Mouse (Mus musculus) liver, embryonic 15.5 days (tissue): ENCODE results near the gene Rwdd3. TPM values are rescaled to one million over a fixed set of nuclear protein-coding genes. Genes with fewer than 3 reads are reported as not detected.

ENCODE experiments used
- ATAC-seq: fragments of 200-750 bp; cut with Nextera tagmentation; 2 replicates; pipeline ENCODE4 v1.8.0; 2017; ENCODE audit warnings: moderate number of reproducible peaks, mild to moderate bottlenecking, moderate library complexity; ENCODE audit not compliant: insufficient read depth
- H3K27ac ChIP-seq: fragments of 300-500 bp; sonication (generic); replicated peaks from 2 replicates; pipeline ENCODE4 v1.5.1; 2015; ENCODE audit warnings: mild to moderate bottlenecking, inconsistent platforms
- H3K27me3 ChIP-seq: fragments of 300-500 bp; sonication (generic); 2 replicates; pipeline ENCODE4 v1.6.1; 2015; ENCODE audit warnings: mild to moderate bottlenecking, inconsistent platforms
- H3K36me3 ChIP-seq: fragments of 300-500 bp; sonication (generic); replicated peaks from 2 replicates; pipeline ENCODE4 v1.6.1; 2015; ENCODE audit warnings: moderate library complexity, mild to moderate bottlenecking, inconsistent platforms
- H3K4me1 ChIP-seq: fragments of 300-500 bp; sonication (generic); replicated peaks from 2 replicates; pipeline ENCODE4 v1.6.1; 2015; ENCODE audit warnings: inconsistent platforms
- H3K4me2 ChIP-seq: fragments of 300-500 bp; sonication (generic); 2 replicates; pipeline ENCODE4 v1.6.1; 2015; ENCODE audit warnings: moderate library complexity, mild to moderate bottlenecking, inconsistent platforms
- H3K4me3 ChIP-seq: fragments of 300-500 bp; sonication (generic); replicated peaks from 2 replicates; pipeline ENCODE4 v1.5.1; 2015; ENCODE audit warnings: mild to moderate bottlenecking, inconsistent platforms
- H3K9ac ChIP-seq: fragments of 300-500 bp; sonication (generic); 2 replicates; pipeline ENCODE4 v1.6.1; 2015; ENCODE audit warnings: moderate library complexity, mild to moderate bottlenecking, inconsistent platforms
- H3K9me3 ChIP-seq: fragments of 300-500 bp; sonication (generic); replicated peaks from 2 replicates; pipeline ENCODE4 v1.6.1; 2016; ENCODE audit warnings: inconsistent platforms
- WGBS: fragments of 180-500 bp; shearing (Covaris S2); methylation state at CpG from one replicate; pipeline ENCODE4 v1.1.7; 2015; ENCODE audit warnings: mixed read lengths; ENCODE audit not compliant: insufficient replicate concordance; 5-methylcytosine and 5-hydroxymethylcytosine counted together
- polyA plus RNA-seq: library from polyadenylated mRNA; unstranded; fragments of >200 nt; fragmentation: Nextera tagmentation; extraction: Ambion mirVana; gene quantifications from 2 replicates; pipeline ENCODE4 v1.2.1, GENCODE M21; 2015

Gene Rwdd3
- polyA plus RNA-seq, 1 experiment from 2014 or later, result 1.6 TPM

DNA sequence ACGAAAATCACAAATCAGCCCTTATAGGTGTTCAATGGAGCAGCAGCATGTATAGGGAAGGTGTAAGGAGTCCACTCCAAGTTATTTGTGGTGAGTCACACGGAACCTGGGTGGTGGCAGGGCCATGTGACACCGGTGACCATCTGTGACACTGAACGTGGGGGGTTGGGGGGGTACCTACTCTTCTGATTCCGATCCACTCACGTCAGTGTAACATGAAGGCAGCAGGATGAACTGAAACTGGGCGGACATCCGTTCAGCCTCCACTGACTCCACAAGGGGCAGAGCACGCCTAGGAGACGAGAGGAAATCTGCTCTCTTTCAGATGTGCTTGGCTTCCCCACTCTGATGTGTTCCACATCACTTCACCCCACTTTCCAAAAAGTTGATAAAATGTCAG is 11.9 kb downstream of the Rwdd3 start:
- Histone ChIP-seq H3K4me2 (no peak overlapping the region), H3K27me3 (no peaks in the 10 kb centered on the region), H3K9me3 (no peaks in the 10 kb centered on the region), H3K36me3 (no peaks in the 10 kb centered on the region), H3K27ac (no peak overlapping the region), H3K4me3 (no peak overlapping the region), H3K9ac (no peak overlapping the region), H3K4me1 (peaks cover 11% of the 10 kb centered on the region)
- 62% methylated on average over 10 of the region's 10 CpGs for WGBS
- no peak for ATAC-seq

DNA sequence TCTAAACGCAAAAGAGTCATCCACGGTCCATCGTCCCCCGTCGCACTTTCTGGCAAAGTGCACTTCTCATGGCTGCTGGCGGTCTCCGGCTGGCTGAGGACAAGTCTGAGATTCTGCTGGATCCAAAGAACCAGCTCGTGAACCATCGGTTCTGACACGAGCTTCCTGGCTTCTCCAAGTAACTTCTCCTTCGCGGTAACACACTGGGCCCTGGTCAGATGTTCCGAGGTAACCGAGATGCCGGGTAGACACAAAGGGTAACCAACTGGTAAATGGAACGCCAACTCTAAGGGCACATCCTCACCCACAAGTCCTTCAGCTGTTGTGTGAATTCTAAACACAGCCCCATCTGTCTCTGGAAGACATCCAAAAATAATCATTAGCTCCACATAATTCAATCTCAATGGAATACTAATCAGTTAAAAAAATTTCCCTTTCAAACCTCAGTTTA is 12.6 kb downstream of the Rwdd3 start:
- Histone ChIP-seq H3K4me1 (peaks cover 10% of the 10 kb centered on the region), H3K9ac (no peak overlapping the region), H3K4me3 (no peak overlapping the region), H3K36me3 (no peaks in the 10 kb centered on the region), H3K9me3 (no peaks in the 10 kb centered on the region), H3K4me2 (no peak overlapping the region), H3K27ac (no peak overlapping the region), H3K27me3 (no peaks in the 10 kb centered on the region)
- no peak for ATAC-seq
- WGBS, result 79% methylated on average over 16 of the region's 16 CpGs

DNA sequence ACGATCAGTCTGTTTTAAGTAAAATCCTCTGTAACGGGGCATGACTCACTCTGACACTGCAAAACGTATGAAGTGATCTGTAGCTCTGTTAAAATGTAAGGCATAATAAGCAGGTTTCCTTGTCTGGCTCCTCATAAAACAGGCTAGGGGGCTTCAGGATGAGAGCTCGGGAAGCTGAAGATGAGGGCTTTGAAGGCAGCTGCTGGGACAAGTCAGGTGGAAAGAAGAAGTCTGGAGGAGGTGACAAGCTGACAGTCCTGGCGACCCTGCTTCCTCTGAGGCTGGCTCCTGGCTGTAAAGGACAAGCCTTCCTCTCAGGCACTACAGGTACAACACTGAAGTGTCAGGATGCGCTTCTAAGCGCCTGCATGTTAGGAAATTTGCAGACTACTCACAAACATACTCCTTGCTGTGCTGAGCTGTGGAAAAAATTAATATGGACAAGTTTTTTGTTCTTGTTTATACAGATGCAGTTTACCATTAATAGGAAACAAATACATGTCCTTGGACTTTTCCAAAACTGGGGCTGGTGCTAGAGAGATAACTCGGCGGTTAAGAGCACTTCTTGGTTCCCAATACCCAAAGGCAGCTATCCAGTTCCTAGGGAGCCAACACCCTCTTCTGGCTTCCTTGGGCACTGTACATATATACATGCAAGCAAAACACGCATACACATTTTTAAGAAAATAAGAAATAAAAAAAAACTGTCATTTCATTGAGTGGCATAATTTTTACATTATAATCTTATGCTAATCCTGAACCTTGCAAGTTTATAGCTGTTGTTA is 13.8 kb downstream of the Rwdd3 start:
- WGBS, result 64% methylated on average over 10 of the region's 10 CpGs
- H3K9ac ChIP-seq, result no peak overlapping the region

DNA sequence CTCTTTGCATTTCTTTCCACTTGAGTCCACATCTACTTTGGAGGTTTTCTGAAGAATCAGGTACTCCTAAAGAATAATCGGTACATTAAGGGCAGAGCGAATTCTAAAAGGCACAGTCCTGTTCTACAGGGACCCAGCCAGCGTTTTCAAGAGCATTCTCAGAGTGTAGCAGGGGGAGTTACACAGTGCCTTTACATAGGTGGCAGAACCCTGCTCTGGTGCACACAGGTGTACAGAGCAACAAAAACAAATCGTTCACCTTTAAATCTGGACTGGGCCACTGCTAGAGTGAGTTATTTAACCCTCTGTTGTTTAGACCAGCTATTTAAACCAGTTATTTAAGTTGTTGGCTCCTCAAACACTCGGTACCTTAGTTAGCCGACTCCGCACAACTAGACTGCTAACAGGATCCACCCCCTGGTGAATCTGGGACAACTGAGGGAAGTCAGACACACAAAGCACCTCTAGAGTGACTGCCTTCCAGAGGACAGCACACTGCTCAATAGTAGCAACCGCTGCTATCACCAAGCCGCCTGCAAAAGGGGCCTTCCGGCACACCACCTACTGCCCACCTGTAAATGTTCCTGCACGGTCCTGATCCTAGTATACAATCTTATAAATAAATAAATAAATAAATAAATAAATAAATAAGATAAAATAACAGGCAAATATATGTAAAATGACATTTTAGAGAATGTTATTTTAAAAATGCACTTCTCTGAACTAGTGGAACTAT is 14.9 kb downstream of the Rwdd3 start:
- Histone ChIP-seq H3K36me3 (no peaks in the 10 kb centered on the region), H3K27ac (no peak overlapping the region), H3K4me2 (no peak overlapping the region), H3K4me1 (no peaks in the 10 kb centered on the region), H3K4me3 (no peak overlapping the region), H3K27me3 (no peaks in the 10 kb centered on the region), H3K9me3 (no peaks in the 10 kb centered on the region), H3K9ac (no peak overlapping the region)
- WGBS, result 72% methylated on average over 11 of the region's 11 CpGs
- ATAC-seq, result no peak

More for the DNA sequence above, 13.8 kb downstream of the Rwdd3 start:
- H3K27me3 ChIP-seq, result no peaks in the 10 kb centered on the region
- H3K27ac ChIP-seq, result no peak overlapping the region
- ATAC-seq, result no peak
- no peaks in the 10 kb centered on the region for H3K9me3 ChIP-seq
- H3K4me3 ChIP-seq, result no peak overlapping the region
- H3K36me3 ChIP-seq, result no peaks in the 10 kb centered on the region
- H3K4me2 ChIP-seq, result no peak overlapping the region
- no peaks in the 10 kb centered on the region for H3K4me1 ChIP-seq

DNA sequence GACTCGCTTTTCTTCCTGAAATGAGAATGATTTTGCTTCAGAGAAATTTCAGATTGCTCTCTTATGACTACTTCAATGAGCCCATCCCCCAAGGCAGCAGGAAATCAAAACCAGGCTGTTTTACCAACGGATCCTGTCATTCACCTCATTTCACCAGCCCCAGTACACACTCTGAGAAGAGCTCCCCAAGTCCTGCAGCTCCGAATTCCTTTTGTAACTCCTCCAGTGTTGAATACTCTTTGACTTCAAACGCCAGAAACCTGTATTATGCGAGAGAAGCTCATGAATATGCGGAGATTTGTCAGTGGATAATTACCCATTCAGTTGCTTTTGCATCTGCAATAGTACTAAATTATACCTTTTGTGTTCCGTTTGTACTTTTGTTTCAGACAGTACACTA is 15.5 kb downstream of the Rwdd3 start:
- Histone ChIP-seq H3K9ac (no peak overlapping the region), H3K4me1 (no peaks in the 10 kb centered on the region), H3K27ac (no peak overlapping the region), H3K4me3 (no peak overlapping the region), H3K36me3 (no peaks in the 10 kb centered on the region), H3K4me2 (no peak overlapping the region), H3K9me3 (no peaks in the 10 kb centered on the region), H3K27me3 (no peaks in the 10 kb centered on the region)
- WGBS, result 46% methylated on average over 7 of the region's 7 CpGs
- no peak for ATAC-seq

DNA sequence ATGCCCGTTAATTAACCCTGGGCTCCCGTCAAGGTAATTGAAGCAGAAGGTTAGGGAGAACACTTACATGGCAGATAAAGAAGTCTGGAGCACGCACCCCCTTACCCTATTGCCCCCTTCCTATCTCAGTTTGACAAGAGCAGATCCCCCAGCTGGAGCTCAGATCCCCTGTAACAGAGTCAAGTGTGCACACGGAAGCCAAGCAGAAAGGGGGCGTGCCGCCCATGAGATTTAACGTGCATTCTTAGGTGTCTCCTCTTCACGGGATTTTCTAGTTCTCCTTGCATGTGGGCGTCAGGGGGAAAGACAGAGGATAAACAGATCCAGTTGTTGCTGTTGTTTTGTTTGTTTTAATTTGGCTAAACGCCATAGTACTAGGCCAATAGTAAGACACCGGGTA is 37.6 kb downstream of the Rwdd3 start:
- Histone ChIP-seq H3K4me3 (no peak overlapping the region), H3K9ac (no peak overlapping the region), H3K27me3 (no peaks in the 10 kb centered on the region), H3K4me1 (no peaks in the 10 kb centered on the region), H3K4me2 (no peak overlapping the region), H3K36me3 (no peaks in the 10 kb centered on the region), H3K9me3 (no peaks in the 10 kb centered on the region), H3K27ac (no peak overlapping the region)
- WGBS, result 70% methylated on average over 11 of the region's 11 CpGs
- no peak for ATAC-seq

DNA sequence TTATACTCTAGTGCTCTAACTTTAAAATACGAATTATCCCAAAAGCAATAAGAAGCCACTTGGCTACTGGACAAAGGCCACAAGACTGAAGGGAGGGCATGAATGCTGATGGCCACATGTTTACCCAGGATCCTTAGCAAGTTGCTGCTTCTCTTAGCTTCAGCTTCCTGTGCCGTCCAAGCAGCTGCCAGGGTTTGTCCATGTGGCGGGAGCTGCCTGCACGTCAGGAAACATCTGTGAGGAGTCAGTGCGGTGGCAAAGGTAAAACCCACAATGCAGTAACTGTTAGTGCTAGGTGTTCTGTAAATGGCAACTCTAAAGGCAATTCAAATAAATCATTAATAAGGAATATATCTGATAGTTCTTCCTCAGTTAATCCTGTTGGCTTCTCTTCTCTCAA is 38.5 kb downstream of the Rwdd3 start:
- Histone ChIP-seq H3K9me3 (no peaks in the 10 kb centered on the region), H3K4me3 (no peak overlapping the region), H3K9ac (no peak overlapping the region), H3K27ac (no peak overlapping the region), H3K4me2 (no peak overlapping the region), H3K27me3 (no peaks in the 10 kb centered on the region), H3K4me1 (no peaks in the 10 kb centered on the region), H3K36me3 (no peaks in the 10 kb centered on the region)
- WGBS, result 41% methylated on average over 5 of the region's 5 CpGs
- no peak for ATAC-seq

DNA sequence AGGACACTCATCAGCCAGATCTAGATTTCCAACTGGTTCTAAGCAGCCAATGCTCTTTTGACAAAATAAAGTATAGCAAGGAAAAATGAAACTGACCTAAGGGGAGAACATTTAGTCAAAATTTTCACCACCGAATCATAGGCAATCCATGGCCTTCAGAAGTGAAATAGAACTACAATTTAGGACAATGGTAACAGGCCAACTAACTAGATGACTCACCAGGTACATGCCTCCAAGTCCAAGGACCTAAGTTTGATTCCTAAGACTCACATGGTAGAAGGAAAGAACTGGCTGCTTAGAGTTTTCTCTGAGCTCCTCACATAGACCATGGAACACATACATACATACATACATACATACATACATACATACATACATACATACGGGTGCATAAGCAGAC is 44.3 kb downstream of the Rwdd3 start:
- no peak for ATAC-seq
- no peak overlapping the region for H3K4me3 ChIP-seq
- no peak overlapping the region for H3K4me2 ChIP-seq
- no peak overlapping the region for H3K9ac ChIP-seq
- no peaks in the 10 kb centered on the region for H3K27me3 ChIP-seq
- WGBS, result 52% methylated on average over 2 of the region's 2 CpGs
- no peaks in the 10 kb centered on the region for H3K9me3 ChIP-seq
- no peaks in the 10 kb centered on the region for H3K36me3 ChIP-seq
- no peak overlapping the region for H3K27ac ChIP-seq
- H3K4me1 ChIP-seq, result no peaks in the 10 kb centered on the region

DNA sequence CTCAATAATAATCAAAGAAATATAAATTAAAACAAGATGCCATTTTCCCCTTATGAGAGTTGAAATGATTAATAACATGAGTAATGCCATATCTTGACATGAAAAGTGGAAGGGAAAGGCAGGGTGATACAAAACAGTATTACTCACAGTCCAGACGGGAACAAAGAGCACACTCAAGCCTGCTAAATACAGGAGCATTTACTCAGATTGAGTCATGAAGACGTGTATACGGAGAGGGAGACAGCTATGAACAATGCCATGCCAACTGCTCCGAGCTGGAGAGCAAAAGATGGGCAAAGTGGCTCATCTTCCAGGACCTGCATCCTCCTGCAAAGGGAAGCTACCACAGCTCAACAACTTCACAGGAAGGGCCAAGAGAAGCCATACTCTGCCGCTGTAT is 45.0 kb downstream of the Rwdd3 start:
- WGBS, result 64% methylated on average over 5 of the region's 5 CpGs
- no peak overlapping the region for H3K27ac ChIP-seq
- no peak overlapping the region for H3K4me2 ChIP-seq
- no peaks in the 10 kb centered on the region for H3K36me3 ChIP-seq
- no peak for ATAC-seq
- no peak overlapping the region for H3K4me3 ChIP-seq
- H3K9ac ChIP-seq, result no peak overlapping the region
- H3K27me3 ChIP-seq, result no peaks in the 10 kb centered on the region
- H3K4me1 ChIP-seq, result no peaks in the 10 kb centered on the region
- no peaks in the 10 kb centered on the region for H3K9me3 ChIP-seq

DNA sequence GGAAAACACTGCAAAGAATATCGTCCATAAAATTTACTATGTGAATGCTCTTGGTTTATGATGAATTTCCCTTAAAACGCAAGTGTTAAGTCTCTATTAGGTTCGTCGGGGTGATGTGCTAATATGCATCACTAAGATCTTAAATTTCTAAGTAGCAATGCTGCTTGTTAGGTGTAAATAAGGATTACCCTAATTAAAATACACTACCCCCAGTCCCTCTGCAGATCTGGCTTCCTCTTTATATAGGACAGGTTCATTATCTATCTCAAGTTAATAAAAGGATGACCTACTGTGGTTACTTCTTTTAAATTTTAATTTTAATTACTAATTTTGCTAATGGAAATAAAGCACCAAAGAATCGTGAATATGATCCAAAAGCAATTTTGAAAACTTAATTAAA is 50.4 kb downstream of the Rwdd3 start:
- H3K36me3 ChIP-seq, result no peaks in the 10 kb centered on the region
- H3K9ac ChIP-seq, result no peak overlapping the region
- no peaks in the 10 kb centered on the region for H3K27me3 ChIP-seq
- ATAC-seq, result no peak
- H3K4me2 ChIP-seq, result no peak overlapping the region
- H3K4me3 ChIP-seq, result no peak overlapping the region
- H3K9me3 ChIP-seq, result no peaks in the 10 kb centered on the region
- no peaks in the 10 kb centered on the region for H3K4me1 ChIP-seq
- WGBS, result 58% methylated on average over 5 of the region's 5 CpGs
- no peak overlapping the region for H3K27ac ChIP-seq

DNA sequence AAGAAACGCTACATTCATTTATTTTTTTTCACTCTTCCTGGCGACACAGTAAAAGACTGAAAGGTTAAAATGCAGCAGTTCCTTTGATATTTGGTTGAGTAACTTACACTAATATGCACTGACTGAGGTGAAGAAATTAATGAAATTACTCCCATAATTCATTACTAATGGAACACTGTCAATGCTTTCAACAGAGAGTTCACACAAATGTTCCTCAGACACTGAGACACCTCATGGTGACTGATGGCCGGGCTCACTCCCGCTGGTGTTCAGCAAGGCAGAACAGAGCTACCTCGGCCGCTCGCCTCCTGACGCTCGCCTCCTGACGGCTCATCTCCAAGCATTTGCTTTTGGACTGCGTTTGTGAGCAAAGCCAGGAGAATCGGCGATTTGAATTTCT is 54.9 kb downstream of the Rwdd3 start:
- no peaks in the 10 kb centered on the region for H3K4me1 ChIP-seq
- H3K4me2 ChIP-seq, result no peak overlapping the region
- H3K4me3 ChIP-seq, result no peak overlapping the region
- no peaks in the 10 kb centered on the region for H3K9me3 ChIP-seq
- no peak overlapping the region for H3K27ac ChIP-seq
- 69% methylated on average over 13 of the region's 13 CpGs for WGBS
- no peaks in the 10 kb centered on the region for H3K27me3 ChIP-seq
- H3K36me3 ChIP-seq, result no peaks in the 10 kb centered on the region
- no peak for ATAC-seq
- H3K9ac ChIP-seq, result no peak overlapping the region
